Mouse (Mus musculus) E14TG2a.4 (cell line): Measurements from ENCODE around the gene Cpeb1.

Experiments used
- H3K27me3 ChIP-seq: 2 replicates; pipeline ENCODE4 v1.6.1; 2014; ENCODE audit warnings: low read length, control low read depth; ENCODE audit not compliant: insufficient read depth
- H3K36me3 ChIP-seq: 2 replicates; pipeline ENCODE4 v1.6.1; 2014; ENCODE audit warnings: low read length, control low read depth; ENCODE audit not compliant: insufficient read depth
- H3K4me1 ChIP-seq: replicated peaks from 2 replicates; pipeline ENCODE4 v1.6.1; 2014; ENCODE audit warnings: low read depth, low read length, control low read depth
- H3K4me3 ChIP-seq: replicated peaks from 2 replicates; pipeline ENCODE4 v1.5.1; 2014; ENCODE audit warnings: mild to moderate bottlenecking, low read length
- H3K9me3 ChIP-seq: 2 replicates; pipeline ENCODE4 v1.6.1; 2014; ENCODE audit warnings: low read length, control low read depth
- CTCF ChIP-seq: conservative IDR thresholded peaks from 2 replicates; pipeline ENCODE4 v1.5.1; 2014; ENCODE audit warnings: low read length
- NANOG ChIP-seq: IDR thresholded peaks from 2 replicates; pipeline ENCODE4 v1.6.1; 2014; ENCODE audit warnings: borderline replicate concordance, low read length, mixed read lengths
- POU5F1 ChIP-seq: IDR thresholded peaks from 2 replicates; pipeline ENCODE4 v1.6.1; 2014; ENCODE audit warnings: low read length, borderline replicate concordance

Gene Cpeb1

DNA sequence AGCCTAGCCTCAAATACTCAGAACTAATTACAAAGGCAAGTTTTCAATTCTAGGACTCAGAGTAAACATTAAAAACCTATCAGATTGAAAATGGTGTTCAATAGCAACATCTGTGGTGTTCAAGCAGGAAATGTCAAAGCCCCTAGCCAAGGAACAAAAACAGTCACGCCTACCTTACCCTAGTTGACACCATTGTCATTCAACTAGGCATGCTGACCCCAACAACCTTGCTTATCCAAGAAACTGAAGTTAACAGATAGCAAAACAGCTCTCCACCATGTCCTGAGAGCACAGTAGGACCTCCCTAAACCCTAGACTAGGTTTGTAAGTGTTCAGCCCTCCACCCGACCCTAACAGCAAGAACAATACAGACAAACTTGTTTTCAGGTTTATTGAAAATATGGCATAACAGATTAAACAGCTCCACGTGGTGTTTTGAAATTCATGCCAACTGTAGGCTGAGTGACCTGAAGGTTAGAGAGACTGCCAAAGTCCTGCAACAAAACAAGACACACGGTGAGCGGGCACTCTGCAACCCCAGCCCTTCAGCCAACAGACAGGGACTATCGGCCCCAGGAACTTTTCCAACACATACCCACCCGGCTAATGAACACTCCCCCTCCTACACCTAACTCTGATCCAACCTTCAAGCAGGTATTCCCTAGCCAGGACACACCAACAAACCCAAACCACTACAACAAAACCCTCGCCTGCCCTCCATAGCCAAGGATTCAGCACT, 112.7 kb downstream of the Cpeb1 start:
- Histone ChIP-seq H3K4me1 (peaks cover 63% of the 10 kb centered on the region), H3K36me3 (peaks cover 62% of the 10 kb centered on the region), H3K27me3 (no peaks in the 10 kb centered on the region), H3K4me3 (peak overlapping the region; percentile 100), H3K9me3 (no peaks in the 10 kb centered on the region)
- no peak for TF ChIP-seq NANOG
- no peak for TF ChIP-seq CTCF
- no peak for TF ChIP-seq POU5F1

DNA sequence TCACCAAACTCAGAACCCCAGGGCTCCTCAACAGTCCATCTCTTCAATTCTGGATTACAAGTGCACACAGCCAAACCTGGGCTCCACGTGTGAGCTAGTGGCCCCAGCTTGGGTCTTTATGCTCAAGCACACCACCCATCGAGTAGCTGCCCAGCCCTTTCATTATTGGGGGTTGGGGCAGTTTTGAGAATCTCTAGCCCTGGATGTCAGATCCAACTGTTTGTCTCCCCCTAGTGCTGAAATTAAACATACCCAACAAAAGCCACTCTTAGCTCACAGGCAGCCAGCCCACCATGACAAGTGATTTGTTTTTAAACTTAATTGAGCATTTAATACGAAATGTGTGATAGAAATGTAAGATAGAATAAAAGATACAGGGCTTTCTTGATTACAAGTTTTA, 113.7 kb downstream of the Cpeb1 start:
- H3K4me3 ChIP-seq: peak overlapping the region; percentile 100
- H3K4me1 ChIP-seq: peaks cover 66% of the 10 kb centered on the region

DNA sequence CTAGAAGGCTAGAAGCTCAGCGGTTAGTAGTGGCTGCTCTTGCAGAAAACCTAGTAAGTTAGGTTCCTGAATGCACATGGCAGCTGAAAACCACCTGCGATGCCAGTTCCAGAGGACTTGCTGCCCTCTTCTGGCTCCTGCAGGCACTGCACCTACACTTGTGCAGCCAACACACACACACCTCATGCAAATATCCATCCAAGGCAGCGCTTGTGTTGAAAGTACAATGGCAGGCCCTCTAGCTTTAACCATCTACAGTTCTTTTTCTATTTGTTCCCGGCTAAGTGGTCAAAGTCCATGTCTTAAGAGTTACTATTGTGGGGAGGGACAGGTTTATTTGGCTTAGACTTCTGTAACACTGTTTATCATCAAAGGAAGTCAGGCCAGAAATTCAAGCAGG, 115.5 kb downstream of the Cpeb1 start:
- Histone ChIP-seq H3K27me3 (no peaks in the 10 kb centered on the region), H3K4me1 (peaks cover 73% of the 10 kb centered on the region), H3K36me3 (peaks cover 78% of the 10 kb centered on the region), H3K4me3 (no peak overlapping the region), H3K9me3 (no peaks in the 10 kb centered on the region)
- TF ChIP-seq NANOG (no peak), CTCF (peak; percentile 91)

More for the DNA sequence above, 113.7 kb downstream of the Cpeb1 start:
- Histone ChIP-seq H3K36me3 (peaks cover 68% of the 10 kb centered on the region), H3K27me3 (no peaks in the 10 kb centered on the region), H3K9me3 (no peaks in the 10 kb centered on the region)
- TF ChIP-seq NANOG (no peak), CTCF (peak; percentile 65)

DNA sequence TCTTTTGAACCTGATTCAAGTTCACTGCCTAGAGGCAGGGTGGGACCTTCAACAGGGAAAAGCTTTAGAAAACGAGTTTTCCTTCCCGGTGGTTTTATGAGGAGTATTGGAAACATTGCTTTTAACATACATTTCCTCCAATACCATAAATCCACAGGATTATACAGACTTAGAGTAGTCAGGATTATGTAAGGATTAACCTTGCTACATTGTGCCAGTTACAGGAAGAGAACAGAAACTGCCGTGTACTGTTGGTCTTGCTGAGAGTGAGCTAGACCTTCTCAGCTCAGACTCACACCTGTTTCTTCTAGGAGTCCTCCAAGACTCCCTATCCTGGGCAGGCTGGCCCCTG, 116.8 kb downstream of the Cpeb1 start:
- peaks cover 78% of the 10 kb centered on the region for H3K36me3 ChIP-seq
- no peaks in the 10 kb centered on the region for H3K9me3 ChIP-seq
- H3K4me1 ChIP-seq: peaks cover 78% of the 10 kb centered on the region
- peak overlapping the region; percentile 29; the same call in 1 of the 2 replicates for H3K4me3 ChIP-seq
- TF ChIP-seq NANOG: no peak
- H3K27me3 ChIP-seq: no peaks in the 10 kb centered on the region

DNA sequence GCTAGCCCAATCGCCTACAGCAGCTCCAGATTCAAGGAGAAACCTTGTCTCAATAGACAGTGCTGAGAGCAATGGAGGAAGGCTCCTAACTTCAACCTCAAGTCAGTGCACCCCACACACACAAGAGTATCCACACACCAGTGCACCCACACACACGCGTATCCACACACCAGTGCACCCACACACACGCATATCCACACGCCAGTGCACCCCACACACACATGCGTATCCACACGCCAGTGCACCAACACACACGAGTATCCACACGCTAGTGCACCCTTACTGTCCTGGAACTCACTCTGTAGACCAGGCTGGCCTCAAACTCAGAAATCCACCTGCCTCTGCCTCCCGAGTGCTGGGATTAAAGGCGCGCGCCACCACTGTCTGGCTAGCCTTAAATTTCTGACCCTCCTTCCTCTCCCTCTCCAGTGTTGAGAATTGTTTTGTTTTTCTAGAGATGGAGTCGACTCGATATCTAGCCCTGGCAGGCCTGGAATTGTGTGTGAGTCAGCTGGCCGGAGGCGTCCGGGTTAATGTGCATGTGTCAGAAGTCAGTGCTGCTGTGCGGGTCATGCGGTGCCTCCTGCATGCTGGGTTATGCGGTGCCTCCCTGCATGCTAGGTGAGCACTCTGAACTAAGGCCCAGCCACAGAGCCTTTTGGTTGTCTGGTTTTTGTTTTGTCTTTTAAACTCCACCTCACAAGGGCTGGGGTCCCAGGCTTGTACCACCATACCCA, 117.3 kb downstream of the Cpeb1 start:
- peaks cover 78% of the 10 kb centered on the region for H3K4me1 ChIP-seq
- H3K27me3 ChIP-seq: no peaks in the 10 kb centered on the region
- peak overlapping the region; percentile 29; the same call in 1 of the 2 replicates for H3K4me3 ChIP-seq
- TF ChIP-seq POU5F1: no peak
- no peak for TF ChIP-seq NANOG
- TF ChIP-seq CTCF: no peak
- H3K9me3 ChIP-seq: no peaks in the 10 kb centered on the region
- peaks cover 78% of the 10 kb centered on the region for H3K36me3 ChIP-seq

DNA sequence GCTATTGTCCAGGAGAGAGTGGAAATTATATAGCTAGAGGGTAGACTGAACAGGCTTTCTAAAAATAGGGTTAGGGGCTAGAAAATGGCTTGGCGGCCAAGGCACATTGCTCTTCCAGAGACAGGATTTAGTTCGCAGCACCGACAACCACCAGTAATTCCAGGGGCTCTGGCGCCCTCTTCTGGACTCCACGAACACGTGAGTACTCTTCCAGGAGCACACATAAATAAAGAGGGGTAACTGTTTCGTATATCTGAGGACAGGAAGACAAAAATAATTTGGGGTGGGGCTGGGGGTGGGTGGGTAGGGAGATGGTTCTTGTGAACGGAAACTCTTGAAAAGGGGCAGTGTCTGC, 118.9 kb downstream of the Cpeb1 start:
- H3K36me3 ChIP-seq: peaks cover 73% of the 10 kb centered on the region
- H3K27me3 ChIP-seq: no peaks in the 10 kb centered on the region
- no peak for TF ChIP-seq POU5F1
- TF ChIP-seq CTCF: peak; percentile 49
- TF ChIP-seq NANOG: no peak
- peak overlapping the region; percentile 61 for H3K4me3 ChIP-seq
- peaks cover 80% of the 10 kb centered on the region for H3K4me1 ChIP-seq
- H3K9me3 ChIP-seq: no peaks in the 10 kb centered on the region

DNA sequence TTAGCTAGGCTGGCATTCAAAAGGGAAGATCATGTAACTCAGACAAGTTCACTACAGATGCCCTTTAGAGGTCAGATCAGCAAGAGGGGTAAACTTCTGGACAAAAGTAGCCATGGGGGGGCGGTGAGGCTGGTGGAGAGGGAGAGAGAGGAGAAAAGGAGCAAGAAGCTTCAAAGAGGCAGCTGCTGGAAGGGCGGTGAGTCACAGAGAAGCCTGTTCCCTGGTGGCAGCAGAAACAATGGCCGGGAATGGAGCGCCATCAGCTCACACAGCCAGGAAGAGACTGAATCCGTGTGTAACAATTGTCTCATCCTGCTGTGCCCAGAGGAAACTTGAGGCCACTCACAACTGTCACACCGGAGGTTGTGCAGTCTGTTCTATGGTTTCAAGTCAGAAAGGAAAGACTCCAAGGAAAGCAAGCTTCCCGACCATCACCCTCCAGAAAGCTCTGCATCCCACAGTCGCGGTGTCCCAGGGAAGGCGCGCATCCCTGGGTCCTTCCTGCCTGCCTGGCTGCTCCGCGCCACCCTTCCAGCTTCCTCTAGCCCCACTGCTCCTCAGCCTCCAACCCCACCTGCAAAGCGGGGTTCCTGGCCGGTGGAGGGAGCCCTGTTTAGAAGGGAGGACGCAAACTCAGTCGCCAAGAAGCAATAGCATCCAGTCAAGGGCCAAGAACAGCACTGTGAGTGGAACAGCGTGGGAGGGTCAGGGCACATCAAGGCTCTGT, 119.4 kb downstream of the Cpeb1 start:
- H3K27me3 ChIP-seq: no peaks in the 10 kb centered on the region
- peaks cover 68% of the 10 kb centered on the region for H3K36me3 ChIP-seq

DNA sequence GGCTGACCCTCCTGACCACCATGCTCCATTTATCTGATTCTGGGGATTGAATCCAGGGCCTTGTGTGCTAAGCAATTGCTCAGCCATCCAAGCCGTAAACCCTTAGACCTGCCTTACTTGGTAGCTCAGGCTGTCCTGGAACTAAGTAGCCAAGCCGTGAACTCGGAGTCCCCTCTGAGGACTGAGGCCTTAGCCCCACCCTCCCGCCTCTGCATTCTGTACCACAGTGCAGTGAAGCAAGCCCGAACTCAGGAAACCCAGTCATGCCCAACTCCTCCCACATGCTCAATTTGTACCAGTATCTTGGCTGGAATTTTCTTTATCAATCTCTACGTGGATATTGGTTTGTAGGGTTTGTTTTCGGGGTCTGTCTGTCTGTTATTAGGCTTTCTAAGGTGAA, 123.4 kb downstream of the Cpeb1 start:
- peaks cover 64% of the 10 kb centered on the region for H3K4me1 ChIP-seq
- peaks cover 56% of the 10 kb centered on the region for H3K36me3 ChIP-seq
- H3K27me3 ChIP-seq: no peaks in the 10 kb centered on the region
- no peak overlapping the region for H3K4me3 ChIP-seq
- TF ChIP-seq CTCF: no peak
- no peak for TF ChIP-seq NANOG
- no peak for TF ChIP-seq POU5F1
- H3K9me3 ChIP-seq: no peaks in the 10 kb centered on the region

More for the DNA sequence above, 119.4 kb downstream of the Cpeb1 start:
- no peak for TF ChIP-seq CTCF
- TF ChIP-seq NANOG: no peak
- no peak for TF ChIP-seq POU5F1
- H3K9me3 ChIP-seq: no peaks in the 10 kb centered on the region
- peak overlapping the region; percentile 61 for H3K4me3 ChIP-seq
- H3K4me1 ChIP-seq: peaks cover 80% of the 10 kb centered on the region

DNA sequence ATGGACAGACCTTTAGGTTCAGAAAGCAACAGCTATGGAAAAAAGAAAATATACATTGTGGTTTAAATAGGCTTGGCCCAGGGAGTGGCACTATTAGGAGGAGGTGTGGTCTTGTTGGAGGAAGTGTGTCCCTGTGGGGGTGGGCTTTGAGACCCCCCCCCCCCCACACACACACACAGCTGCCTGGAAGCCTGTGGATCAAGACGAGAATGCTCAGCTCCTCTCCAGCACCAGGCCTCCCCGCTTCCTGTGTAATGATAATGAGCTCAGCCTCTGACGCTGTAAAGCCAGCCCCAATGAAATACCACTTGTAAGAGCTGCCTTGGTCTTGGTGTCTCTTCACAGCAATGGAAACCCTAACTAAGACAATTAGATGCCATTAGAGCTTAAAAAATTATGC, 124.5 kb downstream of the Cpeb1 start:
- no peak for TF ChIP-seq NANOG
- TF ChIP-seq CTCF: no peak
- TF ChIP-seq POU5F1: no peak
- no peak overlapping the region for H3K4me3 ChIP-seq
- peaks cover 54% of the 10 kb centered on the region for H3K36me3 ChIP-seq
- peaks cover 66% of the 10 kb centered on the region for H3K4me1 ChIP-seq
- H3K27me3 ChIP-seq: no peaks in the 10 kb centered on the region
- H3K9me3 ChIP-seq: no peaks in the 10 kb centered on the region
